Mouse (Mus musculus): ENCODE data around the gene S1pr2.

Gene S1pr2

DNA sequence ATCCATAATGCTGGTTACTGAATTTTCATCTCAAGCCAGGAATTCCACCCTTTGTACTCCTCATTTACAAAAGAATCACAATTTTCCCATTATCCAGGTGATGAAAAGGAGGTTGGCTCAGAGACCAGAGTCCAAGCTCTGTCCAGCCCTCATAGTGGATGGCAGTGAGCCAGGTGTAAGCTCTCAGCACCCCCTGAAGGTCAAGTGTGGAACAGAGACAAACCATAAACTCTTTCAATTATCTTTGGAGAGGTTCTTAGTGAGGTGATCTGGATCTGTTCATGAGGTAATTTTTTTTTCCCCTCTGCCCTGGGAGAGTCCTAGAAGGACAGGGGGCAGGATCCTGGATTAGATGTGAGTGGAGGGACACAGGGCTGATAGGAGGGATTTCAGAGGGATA lies 24.2 kb upstream of the S1pr2 start:
- peak; percentile 27 for DNase-seq (ENCODE audit: low read depth, low spot score)

DNA sequence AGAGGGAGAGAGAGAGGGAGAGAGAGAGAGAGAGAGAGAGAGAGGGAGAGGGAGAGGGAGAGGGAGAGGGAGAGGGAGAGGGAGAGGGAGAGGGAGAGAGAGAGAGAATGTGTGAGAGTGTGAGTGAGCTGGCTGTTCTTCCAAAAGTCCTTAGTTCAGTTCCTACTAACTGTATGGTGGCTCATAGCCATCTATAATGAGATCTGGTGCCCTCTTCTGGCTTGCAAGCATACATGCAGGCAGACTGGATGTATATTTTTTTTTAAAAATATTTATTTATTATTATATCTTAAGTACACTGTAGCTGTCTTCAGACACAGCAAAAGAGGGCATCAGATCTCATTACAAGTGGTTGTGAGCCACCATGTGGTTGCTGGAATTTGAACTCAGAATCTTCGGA lies 21.8 kb upstream of the S1pr2 start:
- peak; percentile 49 for DNase-seq (ENCODE audit: low read depth, low spot score)

DNA sequence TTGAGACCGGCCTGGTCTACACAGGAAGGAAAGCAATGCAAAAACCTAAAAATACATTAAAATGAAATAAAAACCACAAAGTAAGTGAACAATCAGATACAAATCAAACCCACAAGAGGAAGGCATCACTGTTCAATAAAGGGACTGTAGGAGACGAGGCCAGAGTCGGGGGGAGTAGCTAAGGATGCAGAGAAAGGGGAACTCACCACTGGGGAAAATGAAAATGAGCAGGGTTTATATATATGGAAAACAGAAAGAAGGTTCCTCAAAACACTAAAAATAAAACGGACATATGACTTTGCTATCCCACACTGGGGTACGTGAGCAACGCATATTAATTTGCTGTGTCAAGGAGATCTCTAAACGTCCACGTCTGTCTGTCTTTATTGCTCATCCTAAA lies 20.5 kb upstream of the S1pr2 start:
- no peak for DNase-seq (ENCODE audit: low read depth, low spot score)

DNA sequence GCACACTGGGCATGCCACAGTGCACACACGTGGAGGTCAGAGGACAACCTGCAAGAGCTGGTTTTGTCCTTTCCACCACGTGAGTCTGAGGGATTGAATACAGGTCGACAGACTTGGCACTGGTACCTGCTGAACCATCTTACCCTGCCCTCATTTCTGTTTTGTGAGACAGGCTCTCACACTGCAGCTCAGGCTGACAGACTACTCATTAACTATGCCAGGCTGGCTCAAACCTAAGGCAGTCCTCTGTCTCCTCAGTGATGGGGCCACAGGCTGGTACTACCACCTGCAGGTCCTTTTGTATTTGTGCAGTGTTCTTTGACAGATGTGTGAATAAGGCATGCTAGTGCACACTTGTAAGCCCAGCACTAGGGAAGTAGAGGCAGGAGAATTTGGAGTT lies 18.5 kb upstream of the S1pr2 start:
- no peak for DNase-seq (ENCODE audit: low read depth, low spot score)

DNA sequence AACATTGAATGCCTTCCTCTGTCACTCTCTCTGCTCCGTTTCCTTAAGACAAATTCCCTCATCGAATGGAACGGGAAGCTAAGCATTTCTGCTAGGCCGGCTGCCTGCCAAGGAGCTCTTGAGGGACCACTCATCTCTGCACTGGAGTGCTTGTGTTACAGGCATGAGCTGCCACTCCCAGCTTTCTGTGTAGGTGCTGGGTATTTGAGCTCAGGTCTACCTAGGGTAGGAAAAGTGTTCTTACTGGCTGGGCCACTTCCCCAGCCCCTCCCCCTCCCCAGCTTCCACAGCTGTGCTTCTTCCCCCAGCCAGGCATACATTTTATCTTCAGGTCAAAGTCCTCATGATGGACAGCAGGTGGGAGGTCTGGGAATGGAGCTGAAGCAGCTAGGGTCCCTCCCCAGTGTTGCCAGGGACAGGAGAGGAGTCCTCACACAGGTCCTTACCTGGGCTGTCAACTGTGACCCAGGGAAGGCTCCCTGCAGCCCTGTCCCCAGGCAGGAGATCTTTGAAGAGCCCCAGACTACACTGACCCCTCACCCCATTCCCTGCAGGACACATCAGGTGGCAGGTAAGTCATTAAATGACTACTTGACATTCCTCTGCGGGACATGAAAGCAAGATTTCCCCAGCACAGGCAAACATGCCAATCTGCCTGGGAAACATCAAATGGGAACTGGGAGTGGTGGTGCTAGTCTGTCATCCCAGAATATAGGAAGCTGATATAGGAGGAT lies 16.8 kb upstream of the S1pr2 start:
- no peak for DNase-seq (ENCODE audit: low read depth, low spot score)

DNA sequence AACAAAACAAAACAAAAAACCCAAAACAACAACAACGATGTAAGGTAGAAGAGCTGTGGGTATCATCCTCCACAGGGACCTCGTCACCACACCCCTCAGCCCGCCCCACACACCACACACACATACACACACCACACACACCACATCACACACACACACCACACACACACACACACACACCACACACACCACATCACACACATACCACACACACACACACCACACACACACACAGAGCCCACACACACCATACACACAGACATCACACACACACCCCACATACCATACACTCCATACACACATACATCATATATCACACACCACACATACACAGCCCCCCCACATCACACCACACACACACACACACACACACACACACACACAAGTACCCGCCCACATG lies 15.0 kb upstream of the S1pr2 start:
- DNase-seq (ENCODE audit: low read depth, low spot score): no peak

DNA sequence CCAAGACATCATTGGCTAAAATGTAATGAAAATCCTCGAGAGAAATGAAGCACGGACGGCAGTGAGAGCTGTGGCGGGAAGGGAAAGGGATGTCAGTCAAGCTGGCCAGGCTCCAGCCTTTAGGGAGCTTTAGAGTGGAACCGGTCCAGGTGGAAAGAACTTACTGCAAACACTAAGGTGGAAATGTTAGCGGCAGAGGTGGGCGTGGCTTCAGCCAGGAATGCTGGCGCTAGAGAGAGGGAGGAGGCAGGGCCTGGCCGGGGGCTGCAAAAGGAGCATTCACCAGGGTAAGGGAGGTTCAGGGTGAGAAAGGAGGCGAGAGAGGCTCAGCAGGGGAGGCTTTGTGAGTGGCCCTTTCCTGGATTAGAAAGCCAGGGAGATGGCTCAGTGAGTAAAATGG lies 14.3 kb upstream of the S1pr2 start:
- DNase-seq (ENCODE audit: low read depth, low spot score): no peak

DNA sequence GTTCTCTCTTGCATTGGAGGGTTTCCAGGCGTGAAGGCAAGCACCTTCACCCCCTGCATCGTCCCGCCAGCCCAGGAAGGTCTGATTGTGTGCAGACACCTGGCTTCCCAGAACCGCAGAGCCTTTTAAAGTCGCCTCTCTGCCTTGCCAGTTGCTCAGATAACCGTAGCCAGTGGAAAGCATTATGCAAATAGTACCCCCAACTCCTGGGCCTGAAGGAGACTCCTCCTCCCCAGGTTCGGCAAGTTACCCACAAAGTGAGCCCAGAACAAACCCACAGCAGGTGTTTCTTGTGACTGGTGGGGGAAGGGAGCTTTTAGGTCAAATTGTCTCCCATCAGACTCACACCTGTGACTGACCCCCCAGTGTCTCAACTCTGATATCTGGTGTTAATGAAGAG lies 11.4 kb upstream of the S1pr2 start:
- DNase-seq (ENCODE audit: low read depth, low spot score): no peak

DNA sequence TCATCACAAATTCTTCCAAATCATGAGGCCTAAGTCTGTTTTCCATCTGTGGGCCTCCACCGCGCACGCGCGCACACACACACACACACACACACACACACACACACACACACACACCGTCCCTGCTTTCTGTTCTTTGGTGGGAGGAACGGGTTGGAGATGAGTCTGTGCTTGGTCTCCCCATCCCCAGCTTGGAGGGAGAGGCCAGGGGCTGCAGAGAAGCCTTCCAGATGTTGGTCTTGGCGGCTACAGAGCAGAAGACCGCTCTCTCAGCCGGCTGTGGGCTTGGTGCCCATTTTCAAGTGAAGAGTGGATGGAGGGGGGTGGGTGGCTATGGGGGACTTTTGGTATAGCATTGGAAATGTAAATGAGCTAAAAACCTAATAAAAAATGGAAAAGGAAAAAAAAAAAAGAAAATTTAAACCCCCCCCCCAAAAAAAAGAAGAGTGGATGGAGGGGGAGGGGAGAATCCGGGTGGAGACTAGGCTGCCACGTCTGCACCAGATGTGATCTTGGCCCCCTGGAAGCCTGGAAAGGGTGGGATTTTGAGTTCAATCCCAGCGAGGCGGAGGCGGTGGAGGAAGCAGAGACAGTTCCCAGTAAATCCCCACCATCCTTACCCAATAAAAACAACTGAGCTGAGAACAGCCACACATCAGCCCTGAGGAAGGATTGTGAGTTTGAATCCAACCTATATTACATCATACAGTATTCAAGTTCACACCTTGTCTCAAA lies 10.5 kb upstream of the S1pr2 start:
- DNase-seq (ENCODE audit: low read depth, low spot score): no peak

DNA sequence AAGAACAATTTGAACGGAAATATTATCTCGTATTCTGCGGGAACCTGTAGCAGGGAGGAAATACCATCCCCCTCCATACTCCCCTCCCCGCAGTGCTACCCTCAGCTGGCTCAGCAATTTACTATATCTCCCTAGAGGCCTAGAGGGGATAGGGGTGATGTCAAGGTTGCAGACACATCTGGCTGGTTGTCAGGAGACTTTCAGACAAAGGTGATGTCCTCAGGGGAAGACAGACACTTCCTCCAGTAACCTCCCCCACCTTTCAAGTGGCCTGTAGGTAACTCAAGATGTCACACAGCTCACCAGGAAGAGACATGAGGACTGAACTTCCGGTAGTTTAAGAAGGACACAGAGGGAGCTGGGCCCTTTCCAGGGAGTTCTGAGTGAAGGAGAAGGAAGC lies 6.6 kb upstream of the S1pr2 start:
- DNase-seq (ENCODE audit: low read depth, low spot score): peak; percentile 52

DNA sequence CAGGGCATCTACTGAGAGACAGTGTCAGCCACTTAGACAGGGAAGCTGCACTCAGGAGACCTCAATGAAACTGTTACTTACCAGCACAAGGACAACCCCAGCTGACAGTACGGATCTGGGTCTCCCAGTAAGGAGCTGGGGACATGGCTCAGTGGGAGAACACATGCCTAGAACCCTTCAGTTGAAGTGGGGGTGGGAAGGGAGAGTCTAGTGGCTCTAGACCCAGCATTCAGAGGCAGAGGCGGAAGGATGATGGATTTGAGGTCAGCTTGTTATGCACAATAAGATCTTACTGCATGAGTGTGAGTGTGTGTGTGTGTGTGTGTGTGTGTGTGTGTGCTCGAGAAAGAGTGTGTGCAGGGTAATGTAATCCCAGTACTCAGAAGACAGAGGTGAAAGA lies 5.6 kb upstream of the S1pr2 start:
- DNase-seq (ENCODE audit: low read depth, low spot score): no peak

DNA sequence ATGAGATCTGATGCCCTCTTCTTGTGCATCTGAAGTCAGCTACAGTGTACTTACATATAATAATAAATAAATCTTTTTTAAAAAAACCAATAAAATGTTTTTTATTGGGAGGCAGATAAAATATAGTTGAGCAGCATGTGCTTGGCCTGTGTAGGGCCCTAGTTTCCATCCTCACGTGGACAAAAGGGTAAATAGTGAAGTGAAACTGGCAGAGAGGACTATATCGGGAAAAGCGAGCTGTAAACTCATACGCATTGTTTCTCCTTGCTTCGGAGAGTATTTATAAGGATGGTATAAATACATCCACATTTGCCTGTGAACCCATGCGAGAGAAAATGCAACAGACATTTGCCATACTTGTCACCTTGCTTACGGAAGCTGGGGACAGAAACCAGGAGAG lies 3.2 kb upstream of the S1pr2 start:
- DNase-seq (ENCODE audit: low read depth, low spot score): no peak

DNA sequence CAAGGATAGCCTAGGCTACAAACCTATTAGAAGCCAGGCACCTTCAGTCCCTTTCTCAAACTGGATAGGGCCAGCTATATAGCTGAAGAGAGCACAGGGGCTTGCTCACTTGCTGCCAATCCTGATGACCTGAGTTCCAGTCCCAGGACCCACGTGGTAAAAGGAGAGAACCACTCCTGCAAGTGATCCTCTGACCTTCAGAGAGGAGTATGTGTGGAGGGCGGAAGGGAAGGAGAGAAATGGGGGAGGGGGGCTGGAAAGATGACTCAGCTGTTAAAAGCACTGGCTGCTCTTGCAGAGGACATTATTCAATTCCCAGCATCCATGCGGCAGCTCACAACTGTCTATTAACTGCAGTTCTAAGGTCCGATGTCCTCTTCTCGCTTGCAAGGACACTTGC lies 2.6 kb upstream of the S1pr2 start:
- DNase-seq (ENCODE audit: low read depth, low spot score): no peak

DNA sequence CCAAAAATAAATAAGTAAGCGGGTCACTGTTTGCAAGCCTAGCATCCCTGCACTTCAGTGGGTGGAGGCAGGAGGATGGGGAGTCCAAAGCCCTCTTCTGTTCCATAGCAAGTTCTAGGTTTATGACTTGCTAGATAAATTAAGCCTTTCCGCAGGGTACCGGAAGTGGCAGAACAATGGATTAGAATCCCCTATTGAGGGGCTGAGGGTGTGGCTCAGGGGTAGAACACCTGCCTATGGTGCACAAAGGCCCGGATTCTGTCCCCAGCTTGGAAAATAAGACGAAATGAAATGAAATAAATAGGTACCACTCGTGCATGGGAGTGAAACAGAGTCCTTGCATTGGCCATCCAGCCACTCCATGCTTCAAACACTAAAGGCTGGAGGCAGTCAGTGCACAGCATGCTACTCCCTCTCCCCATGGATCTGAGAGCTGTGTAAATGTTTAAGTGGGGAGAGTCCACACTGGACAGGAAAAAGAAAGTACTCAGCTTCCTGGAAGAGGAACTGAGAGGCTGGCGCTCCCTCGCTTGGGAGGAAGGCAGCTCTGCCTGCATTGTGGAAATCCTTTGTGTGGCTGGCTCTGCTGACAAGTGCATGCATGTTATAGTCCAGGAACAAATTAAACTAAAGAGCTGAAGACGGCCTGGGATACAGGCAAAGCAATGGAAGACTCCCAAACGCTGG lies 2.0 kb upstream of the S1pr2 start:
- DNase-seq (ENCODE audit: low read depth, low spot score): no peak

DNA sequence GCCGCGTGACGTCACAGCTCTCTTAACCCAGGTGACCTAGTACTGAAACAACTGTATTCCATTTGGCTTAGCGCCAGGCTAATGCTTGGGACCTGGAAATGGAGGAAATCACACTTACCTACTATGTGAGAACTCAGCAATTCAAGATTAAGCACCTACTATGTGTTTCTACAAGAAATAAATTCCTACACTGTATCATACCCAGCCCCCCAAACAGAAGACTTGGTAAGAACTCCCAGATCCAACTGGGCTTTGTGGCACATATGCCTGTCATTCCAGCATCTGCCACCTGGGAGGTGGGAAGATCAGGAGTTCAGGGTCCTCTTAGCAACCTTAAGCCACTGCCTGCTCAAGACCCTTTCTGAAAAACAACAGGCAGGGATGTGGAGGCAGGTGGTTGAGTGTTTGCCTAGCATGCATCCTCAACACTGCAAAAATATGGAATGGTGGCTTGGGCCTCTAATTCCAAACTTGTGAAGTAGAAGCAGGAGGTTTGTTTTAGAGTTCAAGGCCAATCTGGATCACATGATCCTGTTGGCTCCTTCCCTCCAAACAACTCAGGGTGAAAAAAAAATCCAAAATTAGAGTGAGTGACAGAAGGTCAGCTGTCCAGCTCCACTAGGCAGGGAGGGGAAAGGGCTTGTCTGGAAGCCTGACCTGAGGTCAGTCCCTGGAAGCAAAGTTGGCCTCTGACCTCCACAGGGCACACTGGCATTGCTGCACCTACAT lies 544 bp upstream of the S1pr2 start:
- no peak for DNase-seq (ENCODE audit: low read depth, low spot score)

DNA sequence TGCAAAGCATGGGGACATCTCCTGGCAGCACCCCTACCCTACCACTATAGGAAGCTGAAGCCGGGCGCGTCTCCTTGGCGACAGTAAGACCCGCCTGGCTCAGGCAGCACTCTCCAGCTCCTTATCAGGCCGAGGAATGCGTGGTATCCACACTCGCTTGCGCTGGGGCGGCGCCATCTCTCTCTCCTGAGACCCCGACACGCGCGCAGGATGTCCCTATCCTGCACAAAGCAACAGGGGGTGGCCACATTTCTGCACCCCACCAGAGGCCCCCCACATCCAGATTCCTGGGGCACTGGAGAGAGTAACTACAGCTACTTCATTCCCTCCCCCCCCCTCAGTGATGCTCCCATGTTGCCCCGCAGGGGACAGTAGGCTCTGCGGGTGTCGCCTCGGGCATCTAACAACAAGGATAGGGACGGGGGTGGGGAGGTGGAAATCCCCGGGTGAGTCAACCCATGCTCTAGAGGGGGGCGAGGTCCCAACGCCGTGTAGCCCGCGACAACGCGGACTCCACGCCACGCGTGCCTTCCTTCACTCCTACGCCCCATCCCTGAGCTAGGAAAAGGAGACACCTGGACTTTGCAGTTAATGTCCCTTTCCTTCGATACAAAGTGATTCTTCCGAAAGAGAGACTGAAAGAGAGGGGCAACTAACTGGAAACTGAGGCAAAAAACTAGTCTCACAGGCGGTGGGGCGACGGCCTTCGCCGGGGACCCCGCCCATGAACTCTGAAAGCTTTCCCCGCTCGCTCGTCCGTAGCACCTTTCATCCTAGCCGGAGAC lies 958 bp downstream of the S1pr2 start:
- DNase-seq (ENCODE audit: low read depth, low spot score): peak; percentile 57

DNA sequence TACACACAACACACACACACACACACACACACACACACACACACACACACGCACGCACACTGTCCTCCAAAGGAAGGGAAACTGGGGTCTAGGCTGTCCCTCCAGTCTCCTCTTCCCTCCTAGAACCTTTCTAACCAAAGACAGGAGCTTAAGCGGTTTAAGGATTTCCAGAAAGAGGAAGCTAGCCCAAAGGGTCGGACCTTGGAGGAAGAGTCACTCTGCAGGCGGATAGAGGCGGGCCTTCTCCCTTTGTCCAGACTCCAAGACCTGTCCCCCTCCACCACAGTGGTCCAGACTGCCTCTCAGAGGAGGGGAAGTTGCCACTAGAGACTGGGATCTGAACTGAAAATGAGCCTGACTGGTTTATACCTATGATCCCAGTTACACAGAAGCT lies 2.9 kb downstream of the S1pr2 start:
- no peak for DNase-seq (ENCODE audit: low read depth, low spot score)

DNA sequence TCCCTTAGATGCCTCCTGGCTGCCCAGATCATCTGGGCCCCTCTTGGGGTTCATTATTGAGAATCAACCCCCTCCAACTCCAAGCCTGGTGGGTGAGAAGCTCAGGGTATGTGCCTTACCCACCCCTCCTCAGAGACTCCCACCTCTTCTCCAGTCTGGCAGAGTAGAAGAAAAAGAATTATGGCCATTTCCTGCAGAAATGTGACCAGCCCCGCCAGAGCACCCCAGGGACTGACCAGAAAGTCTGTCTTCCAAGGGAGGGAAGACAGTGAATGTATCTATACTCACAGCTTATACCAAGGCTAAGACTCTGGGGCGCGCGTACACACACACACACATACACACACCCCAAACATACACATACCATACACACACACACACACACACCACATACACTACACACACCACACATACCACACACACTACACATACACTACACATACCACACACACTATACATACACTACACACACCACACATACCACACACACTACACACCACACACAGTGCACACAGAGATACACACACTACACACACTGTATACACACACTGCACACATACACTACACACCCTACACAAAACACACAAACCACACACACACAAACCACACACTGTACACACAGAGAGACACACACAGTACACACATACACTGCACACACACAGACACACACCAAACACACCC lies 3.4 kb downstream of the S1pr2 start:
- no peak for DNase-seq (ENCODE audit: low read depth, low spot score)

DNA sequence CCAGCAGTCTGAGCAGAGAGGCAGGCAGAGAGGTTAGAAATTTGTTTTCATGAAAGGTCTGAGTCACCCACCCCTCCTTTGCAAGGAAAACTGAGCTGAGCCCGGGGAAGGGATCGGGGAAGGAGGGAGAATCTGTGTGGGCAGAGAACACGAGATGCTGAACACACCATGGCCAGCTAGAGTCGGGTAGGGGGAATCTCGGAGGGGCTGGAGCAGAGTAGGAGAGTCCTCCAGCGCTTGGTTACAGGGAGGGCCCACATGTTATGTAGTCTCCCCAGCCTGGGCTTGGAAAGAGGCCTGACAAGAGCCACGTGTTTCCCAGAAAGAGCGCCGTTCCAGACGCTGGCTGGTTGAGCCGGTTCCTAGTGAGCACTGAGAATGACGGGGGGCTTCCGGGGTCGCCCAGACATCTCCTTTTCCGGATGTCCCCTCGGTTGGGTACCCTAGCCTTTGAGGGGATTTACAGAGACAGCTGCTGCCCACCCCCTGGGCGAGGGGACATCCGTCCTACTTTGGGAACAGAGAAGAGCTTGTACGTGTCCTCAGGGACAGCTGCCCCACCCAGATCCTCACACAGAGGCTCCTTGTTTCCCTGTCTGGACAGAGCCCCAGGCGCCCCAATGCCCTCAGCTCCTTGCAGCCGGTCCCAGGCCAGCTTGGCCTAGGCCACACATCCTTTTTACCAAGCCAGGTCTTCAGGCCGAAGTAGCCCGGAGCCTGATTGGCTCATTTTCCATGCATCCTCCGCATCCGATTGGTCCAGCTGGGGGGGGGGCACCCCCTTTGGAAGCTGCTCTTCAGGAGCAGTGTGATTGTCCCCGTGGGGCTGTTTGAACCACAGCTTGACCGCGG lies 4.2 kb downstream of the S1pr2 start:
- DNase-seq (ENCODE audit: low read depth, low spot score): no peak

DNA sequence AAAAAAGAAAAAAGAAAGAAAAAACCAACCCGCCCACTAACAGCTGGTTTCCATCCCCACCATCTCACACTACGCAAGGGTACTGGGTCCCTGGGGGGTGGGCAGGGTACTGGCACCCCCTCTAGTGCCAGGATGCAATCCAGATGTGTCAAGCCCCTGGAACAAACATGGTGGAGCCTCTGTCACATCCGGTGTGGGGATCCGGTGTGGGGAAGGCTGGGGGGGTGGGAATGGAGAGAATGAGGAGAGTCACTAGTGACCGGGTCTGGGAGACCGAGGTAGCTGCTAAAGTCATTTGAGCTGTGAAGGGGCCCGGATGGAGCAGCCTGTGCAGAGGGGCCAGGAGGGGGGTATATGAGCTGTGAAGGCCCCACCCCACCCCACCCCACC lies 4.8 kb downstream of the S1pr2 start:
- DNase-seq (ENCODE audit: low read depth, low spot score): no peak
